Mouse (Mus musculus): ENCODE results near the gene Nrros. TPM values are rescaled to one million over a fixed set of nuclear protein-coding genes. Genes with fewer than 3 reads are reported as not detected.

Gene Nrros
- polyA plus RNA-seq, 1 experiment from 2014 or later = 8.2 TPM

GRCm38 (mm10) chr16:32158966-32159365 lies 6.4 kb downstream of the Nrros start:
- DNase-seq (ENCODE audit: low spot score) = no peak
- Histone ChIP-seq H3K4me3 (ENCODE audit: low read depth, low read length) (no peak overlapping the region), H3K27me3 (ENCODE audit: control insufficient read depth, insufficient read depth, low read length) (no peaks in the 10 kb centered on the region), H3K4me1 (replicated peaks; ENCODE audit: control insufficient read depth, insufficient read depth) (no peaks in the 10 kb centered on the region), H3K9me3 (ENCODE audit: control insufficient read depth, low read length) (no peaks in the 10 kb centered on the region), H3K36me3 (ENCODE audit: control insufficient read depth, insufficient read depth, low read length) (no peaks in the 10 kb centered on the region), H3K27ac (replicated peaks) (no peak overlapping the region), H3K9ac (ENCODE audit: low read length) (no peak overlapping the region), H3K4me2 (replicated peaks; ENCODE audit: low read depth) (no peak overlapping the region)
- ATAC-seq (ENCODE audit: low FRiP score, low TSS enrichment) = no peak
- no peak for TF ChIP-seq CTCF (IDR thresholded peaks at IDR 0.05; ENCODE audit: low read depth)
- no peak for TF ChIP-seq EP300 (optimal IDR thresholded peaks at IDR 0.05)
- WGBS = 84% methylated on average over 3 of the region's 3 CpGs

- no peaks in the 10 kb centered on the region for H3K9me3 ChIP-seq (ENCODE audit: control insufficient read depth, low read length)
- no peak overlapping the region for H3K27ac ChIP-seq (replicated peaks)
- WGBS = 83% methylated on average over 2 of the region's 2 CpGs
- H3K36me3 ChIP-seq (ENCODE audit: control insufficient read depth, insufficient read depth, low read length) = no peaks in the 10 kb centered on the region
- no peak overlapping the region for H3K4me2 ChIP-seq (replicated peaks; ENCODE audit: low read depth)
- ATAC-seq (ENCODE audit: low FRiP score, low TSS enrichment) (no peak), DNase-seq (ENCODE audit: low spot score) (no peak)
- H3K27me3 ChIP-seq (ENCODE audit: control insufficient read depth, insufficient read depth, low read length) = no peaks in the 10 kb centered on the region
- H3K4me3 ChIP-seq (ENCODE audit: low read depth, low read length) = no peak overlapping the region
- no peaks in the 10 kb centered on the region for H3K4me1 ChIP-seq (replicated peaks; ENCODE audit: control insufficient read depth, insufficient read depth)
- no peak overlapping the region for H3K9ac ChIP-seq (ENCODE audit: low read length)
- no peak for TF ChIP-seq CTCF (IDR thresholded peaks at IDR 0.05; ENCODE audit: low read depth)
- TF ChIP-seq EP300 (optimal IDR thresholded peaks at IDR 0.05) = no peak
Measured at GRCm38 (mm10) chr16:32157369-32157768, 8.0 kb downstream of the Nrros start.

- TF ChIP-seq CTCF (IDR thresholded peaks at IDR 0.05; ENCODE audit: low read depth) (no peak), EP300 (optimal IDR thresholded peaks at IDR 0.05) (no peak)
- 27% methylated on average over 3 of the region's 3 CpGs for WGBS
Measured at GRCm38 (mm10) chr16:32156719-32157118, 8.7 kb downstream of the Nrros start.

GRCm38 (mm10) chr16:32154437-32154836 lies 11.0 kb downstream of the Nrros start:
- DNase-seq (ENCODE audit: low spot score) (no peak), ATAC-seq (ENCODE audit: low FRiP score, low TSS enrichment) (no peak)
- no peak overlapping the region for H3K4me3 ChIP-seq (ENCODE audit: low read depth, low read length)
- H3K36me3 ChIP-seq (ENCODE audit: control insufficient read depth, insufficient read depth, low read length) = no peaks in the 10 kb centered on the region
- no peaks in the 10 kb centered on the region for H3K4me1 ChIP-seq (replicated peaks; ENCODE audit: control insufficient read depth, insufficient read depth)
- TF ChIP-seq CTCF (IDR thresholded peaks at IDR 0.05; ENCODE audit: low read depth) (no peak), EP300 (optimal IDR thresholded peaks at IDR 0.05) (no peak)
- H3K27me3 ChIP-seq (ENCODE audit: control insufficient read depth, insufficient read depth, low read length) = no peaks in the 10 kb centered on the region
- H3K4me2 ChIP-seq (replicated peaks; ENCODE audit: low read depth) = no peak overlapping the region
- H3K9me3 ChIP-seq (ENCODE audit: control insufficient read depth, low read length) = no peaks in the 10 kb centered on the region
- H3K9ac ChIP-seq (ENCODE audit: low read length) = no peak overlapping the region
- 56% methylated on average over 13 of the region's 13 CpGs for WGBS
- H3K27ac ChIP-seq (replicated peaks) = no peak overlapping the region

More at GRCm38 (mm10) chr16:32156719-32157118, 8.7 kb downstream of the Nrros start:
- no peak overlapping the region for H3K4me3 ChIP-seq (ENCODE audit: low read depth, low read length)
- DNase-seq (ENCODE audit: low spot score) (no peak), ATAC-seq (ENCODE audit: low FRiP score, low TSS enrichment) (no peak)
- no peaks in the 10 kb centered on the region for H3K36me3 ChIP-seq (ENCODE audit: control insufficient read depth, insufficient read depth, low read length)
- no peaks in the 10 kb centered on the region for H3K9me3 ChIP-seq (ENCODE audit: control insufficient read depth, low read length)
- no peak overlapping the region for H3K4me2 ChIP-seq (replicated peaks; ENCODE audit: low read depth)
- H3K27me3 ChIP-seq (ENCODE audit: control insufficient read depth, insufficient read depth, low read length) = no peaks in the 10 kb centered on the region
- H3K4me1 ChIP-seq (replicated peaks; ENCODE audit: control insufficient read depth, insufficient read depth) = no peaks in the 10 kb centered on the region
- no peak overlapping the region for H3K9ac ChIP-seq (ENCODE audit: low read length)
- H3K27ac ChIP-seq (replicated peaks) = no peak overlapping the region

- no peak overlapping the region for H3K27ac ChIP-seq (replicated peaks)
- H3K27me3 ChIP-seq (ENCODE audit: control insufficient read depth, insufficient read depth, low read length) = no peaks in the 10 kb centered on the region
- H3K9ac ChIP-seq (ENCODE audit: low read length) = no peak overlapping the region
- ATAC-seq (ENCODE audit: low FRiP score, low TSS enrichment) = no peak
- H3K4me3 ChIP-seq (ENCODE audit: low read depth, low read length) = no peak overlapping the region
- H3K36me3 ChIP-seq (ENCODE audit: control insufficient read depth, insufficient read depth, low read length) = no peaks in the 10 kb centered on the region
- WGBS = 88% methylated on average over 1 of the region's 1 CpGs
- TF ChIP-seq EP300 (optimal IDR thresholded peaks at IDR 0.05) = no peak
- no peak for TF ChIP-seq CTCF (IDR thresholded peaks at IDR 0.05; ENCODE audit: low read depth)
- no peaks in the 10 kb centered on the region for H3K9me3 ChIP-seq (ENCODE audit: control insufficient read depth, low read length)
- H3K4me1 ChIP-seq (replicated peaks; ENCODE audit: control insufficient read depth, insufficient read depth) = no peaks in the 10 kb centered on the region
- no peak for DNase-seq (ENCODE audit: low spot score)
- no peak overlapping the region for H3K4me2 ChIP-seq (replicated peaks; ENCODE audit: low read depth)
Measured at GRCm38 (mm10) chr16:32153976-32154375, 11.4 kb downstream of the Nrros start.

GRCm38 (mm10) chr16:32147589-32148207 lies 17.7 kb downstream of the Nrros start:
- Histone ChIP-seq H3K27ac (replicated peaks) (no peak overlapping the region), H3K36me3 (ENCODE audit: control insufficient read depth, insufficient read depth, low read length) (no peaks in the 10 kb centered on the region), H3K9me3 (ENCODE audit: control insufficient read depth, low read length) (no peaks in the 10 kb centered on the region), H3K4me1 (replicated peaks; ENCODE audit: control insufficient read depth, insufficient read depth) (no peaks in the 10 kb centered on the region), H3K4me3 (ENCODE audit: low read depth, low read length) (no peak overlapping the region), H3K9ac (ENCODE audit: low read length) (no peak overlapping the region), H3K27me3 (ENCODE audit: control insufficient read depth, insufficient read depth, low read length) (no peaks in the 10 kb centered on the region), H3K4me2 (replicated peaks; ENCODE audit: low read depth) (no peak overlapping the region)
- DNase-seq (ENCODE audit: low spot score) (no peak), ATAC-seq (ENCODE audit: low FRiP score, low TSS enrichment) (peak; percentile 57; the same call in 1 of the 2 replicates)
- 55% methylated on average over 10 of the region's 13 CpGs for WGBS
- TF ChIP-seq EP300 (optimal IDR thresholded peaks at IDR 0.05) (no peak), CTCF (IDR thresholded peaks at IDR 0.05; ENCODE audit: low read depth) (peak; percentile 36; the same call in 1 of the 2 replicates)

Data from stomach, postnatal 0 days (tissue).